Mouse (Mus musculus) heart, embryonic 16.5 days (tissue): ENCODE measurements at regions not wholly inside any gene's neighbourhood (a gene's known extent, or its start where the extent isn't known, plus 50 kb on each side); places are given as distances from the start of the nearest gene placed in this dataset.

Experiments used
- ATAC-seq: fragments of 200-750 bp; cut with Nextera tagmentation; replicated peaks from 2 replicates; pipeline ENCODE4 v1.8.0; 2017; ENCODE audit warnings: moderate number of reproducible peaks; ENCODE audit not compliant: insufficient read depth, low FRiP score; ENCODE audit errors: extremely low read depth
- H3K27ac ChIP-seq: fragments of 300-500 bp; sonication (generic); 2 replicates; pipeline ENCODE4 v1.5.1; 2014; ENCODE audit warnings: mild to moderate bottlenecking, low read length, control low read depth, moderate library complexity
- H3K27me3 ChIP-seq: fragments of 300-500 bp; sonication (generic); 2 replicates; pipeline ENCODE4 v1.6.1; 2014; ENCODE audit warnings: low read length, mixed read lengths; ENCODE audit not compliant: control insufficient read depth, insufficient read depth
- H3K36me3 ChIP-seq: fragments of 300-500 bp; sonication (generic); 2 replicates; pipeline ENCODE4 v1.6.1; 2014; ENCODE audit not compliant: control insufficient read depth, insufficient read depth
- H3K4me1 ChIP-seq: fragments of 300-500 bp; sonication (generic); 2 replicates; pipeline ENCODE4 v1.6.1; 2014; ENCODE audit warnings: low read length, mixed read lengths; ENCODE audit not compliant: control insufficient read depth, insufficient read depth
- H3K4me2 ChIP-seq: fragments of 300-500 bp; sonication (generic); 2 replicates; pipeline ENCODE4 v1.6.1; 2014; ENCODE audit warnings: low read depth, mild to moderate bottlenecking, control low read depth, low read length
- H3K4me3 ChIP-seq: fragments of 300-500 bp; sonication (generic); 2 replicates; pipeline ENCODE4 v1.5.1; 2014; ENCODE audit warnings: mild to moderate bottlenecking, control low read depth, low read length
- H3K9ac ChIP-seq: fragments of 300-500 bp; sonication (generic); 2 replicates; pipeline ENCODE4 v1.6.1; 2014; ENCODE audit warnings: low read length, control low read depth
- H3K9me3 ChIP-seq: fragments of 300-500 bp; sonication (generic); replicated peaks from 2 replicates; pipeline ENCODE4 v1.6.1; 2016; ENCODE audit warnings: low read length; ENCODE audit not compliant: control insufficient read depth
- WGBS: fragments of 180-500 bp; shearing (Covaris S2); extraction: QIAGEN DNeasy Blood & Tissue Kit; methylation state at CpG from one replicate; pipeline ENCODE4 v1.1.7; 2014; 5-methylcytosine and 5-hydroxymethylcytosine counted together

- WGBS, result 11% methylated on average over 11 of the region's 11 CpGs
- Histone ChIP-seq H3K9me3 (no peaks in the 10 kb centered on the region), H3K27me3 (peaks cover 17% of the 10 kb centered on the region), H3K4me3 (no peak overlapping the region; the same call in 1 of the 2 replicates), H3K4me1 (peaks cover 9% of the 10 kb centered on the region), H3K4me2 (peak overlapping the region; percentile 22; the same call in 1 of the 2 replicates), H3K36me3 (no peaks in the 10 kb centered on the region), H3K27ac (no peak overlapping the region), H3K9ac (no peak overlapping the region)
- peak; percentile 58; the same call in 1 of the 2 replicates for ATAC-seq
Observed at GRCm38 (mm10) chr11:82602818-82603217, 161.3 kb downstream of the Cct6b start.

GRCm38 (mm10) chr11:82602250-82602649 is 161.9 kb downstream of the Cct6b start:
- peaks cover 18% of the 10 kb centered on the region for H3K27me3 ChIP-seq
- H3K9ac ChIP-seq, result no peak overlapping the region
- WGBS, result 37% methylated on average over 2 of the region's 2 CpGs
- no peaks in the 10 kb centered on the region for H3K9me3 ChIP-seq
- no peak overlapping the region for H3K27ac ChIP-seq
- no peak overlapping the region for H3K4me3 ChIP-seq
- ATAC-seq, result no peak
- no peaks in the 10 kb centered on the region for H3K36me3 ChIP-seq
- H3K4me1 ChIP-seq, result peaks cover 9% of the 10 kb centered on the region
- no peak overlapping the region for H3K4me2 ChIP-seq

- ATAC-seq, result no peak
- H3K9me3 ChIP-seq, result no peaks in the 10 kb centered on the region
- H3K4me1 ChIP-seq, result peaks cover 9% of the 10 kb centered on the region
- WGBS, result 62% methylated on average over 9 of the region's 9 CpGs
- peaks cover 18% of the 10 kb centered on the region for H3K27me3 ChIP-seq
- no peak overlapping the region for H3K9ac ChIP-seq
- no peaks in the 10 kb centered on the region for H3K36me3 ChIP-seq
- no peak overlapping the region for H3K27ac ChIP-seq
- no peak overlapping the region for H3K4me3 ChIP-seq
- H3K4me2 ChIP-seq, result no peak overlapping the region
Observed at GRCm38 (mm10) chr11:82600151-82600550, 164.0 kb downstream of the Cct6b start.

GRCm38 (mm10) chr11:82597757-82598156 is 166.4 kb downstream of the Cct6b start:
- Histone ChIP-seq H3K4me3 (no peak overlapping the region), H3K4me1 (peaks cover 3% of the 10 kb centered on the region; the same call in 1 of the 2 replicates), H3K36me3 (no peaks in the 10 kb centered on the region), H3K27ac (no peak overlapping the region), H3K9me3 (no peaks in the 10 kb centered on the region), H3K9ac (no peak overlapping the region), H3K27me3 (peaks cover 18% of the 10 kb centered on the region), H3K4me2 (no peak overlapping the region)
- ATAC-seq, result no peak
- 18% methylated on average over 6 of the region's 6 CpGs for WGBS

GRCm38 (mm10) chr11:82596801-82597200 is 167.3 kb downstream of the Cct6b start:
- Histone ChIP-seq H3K9ac (no peak overlapping the region), H3K27me3 (peaks cover 16% of the 10 kb centered on the region), H3K4me1 (no peaks in the 10 kb centered on the region), H3K36me3 (no peaks in the 10 kb centered on the region), H3K4me2 (no peak overlapping the region), H3K4me3 (no peak overlapping the region), H3K9me3 (no peaks in the 10 kb centered on the region), H3K27ac (no peak overlapping the region)
- 51% methylated on average over 3 of the region's 3 CpGs for WGBS
- no peak for ATAC-seq

- no peak for ATAC-seq
- Histone ChIP-seq H3K27ac (no peak overlapping the region), H3K4me1 (no peaks in the 10 kb centered on the region), H3K9me3 (no peaks in the 10 kb centered on the region), H3K4me2 (no peak overlapping the region), H3K4me3 (no peak overlapping the region), H3K27me3 (no peaks in the 10 kb centered on the region), H3K9ac (no peak overlapping the region), H3K36me3 (no peaks in the 10 kb centered on the region)
- 59% methylated on average over 2 of the region's 2 CpGs for WGBS
Observed at GRCm38 (mm10) chr11:82589761-82590160, 174.4 kb downstream of the Cct6b start.

- Histone ChIP-seq H3K27ac (no peak overlapping the region), H3K27me3 (no peaks in the 10 kb centered on the region), H3K4me1 (no peaks in the 10 kb centered on the region), H3K9ac (no peak overlapping the region), H3K9me3 (no peaks in the 10 kb centered on the region), H3K4me2 (no peak overlapping the region), H3K36me3 (no peaks in the 10 kb centered on the region), H3K4me3 (no peak overlapping the region)
- 79% methylated on average over 5 of the region's 5 CpGs for WGBS
- no peak for ATAC-seq
Observed at GRCm38 (mm10) chr11:82588744-82589143, 175.4 kb downstream of the Cct6b start.

GRCm38 (mm10) chr11:82579841-82580415 is 184.2 kb downstream of the Cct6b start:
- no peaks in the 10 kb centered on the region for H3K27me3 ChIP-seq
- H3K36me3 ChIP-seq, result no peaks in the 10 kb centered on the region
- H3K27ac ChIP-seq, result no peak overlapping the region
- H3K4me3 ChIP-seq, result no peak overlapping the region
- H3K4me2 ChIP-seq, result no peak overlapping the region
- no peak for ATAC-seq
- 19% methylated on average over 7 of the region's 7 CpGs for WGBS
- H3K4me1 ChIP-seq, result no peaks in the 10 kb centered on the region
- H3K9me3 ChIP-seq, result no peaks in the 10 kb centered on the region
- no peak overlapping the region for H3K9ac ChIP-seq

- 59% methylated on average over 3 of the region's 3 CpGs for WGBS
- ATAC-seq, result no peak
Observed at GRCm38 (mm10) chr11:82576019-82576418, 187.3 kb downstream of the Tmem132e start.

More at GRCm38 (mm10) chr11:82576019-82576418, 187.3 kb downstream of the Tmem132e start:
- Histone ChIP-seq H3K4me2 (no peak overlapping the region), H3K9me3 (no peaks in the 10 kb centered on the region), H3K4me1 (no peaks in the 10 kb centered on the region), H3K9ac (no peak overlapping the region), H3K36me3 (no peaks in the 10 kb centered on the region), H3K4me3 (no peak overlapping the region), H3K27me3 (no peaks in the 10 kb centered on the region), H3K27ac (no peak overlapping the region)
